Mouse (Mus musculus) thymus, postnatal 0 days (tissue): Measurements from ENCODE around the gene Galnt9. TPM values are rescaled to one million over a fixed set of nuclear protein-coding genes. Genes with fewer than 3 reads are reported as not detected.
A peak's percentile ranks its signal among the peaks of the same experiment; 100 is the strongest.

ENCODE experiments used
- DNase-seq: peaks from one replicate; pipeline ENCODE4 v3.0.0-alpha.2; 2015; ENCODE audit warnings: low spot score
- polyA plus RNA-seq: library from polyadenylated mRNA; unstranded; fragments of >200 nt; fragmentation: Nextera tagmentation; extraction: Ambion mirVana; gene quantifications from 2 replicates; pipeline ENCODE4 v1.2.1, GENCODE M21; 2015

Galnt9 gene
- polyA plus RNA-seq: 0.46 and 0.53 TPM in 2 replicates

- DNase-seq: peak; percentile 41
Measured at GRCm38 (mm10) chr5:110543951-110544690, at the start of gene Galnt9. Galnt9 (plus strand) TSS chr5:110544355.

- DNase-seq: no peak
Measured at GRCm38 (mm10) chr5:110494396-110494795, 49.8 kb upstream of the Galnt9 start.

GRCm38 (mm10) chr5:110495051-110495450 lies 49.1 kb upstream of the Galnt9 start:
- no peak for DNase-seq

GRCm38 (mm10) chr5:110497556-110497955 lies 46.6 kb upstream of the Galnt9 start:
- no peak for DNase-seq

GRCm38 (mm10) chr5:110498071-110498470 lies 46.1 kb upstream of the Galnt9 start:
- no peak for DNase-seq

- DNase-seq: no peak
Measured at GRCm38 (mm10) chr5:110500233-110500632, 43.9 kb upstream of the Galnt9 start.

- no peak for DNase-seq
Measured at GRCm38 (mm10) chr5:110503361-110503760, 40.8 kb upstream of the Galnt9 start.

- DNase-seq: no peak
Measured at GRCm38 (mm10) chr5:110505611-110506294, 38.4 kb upstream of the Galnt9 start.

GRCm38 (mm10) chr5:110506295-110506616 lies 37.9 kb upstream of the Galnt9 start:
- DNase-seq: no peak

- no peak for DNase-seq
Measured at GRCm38 (mm10) chr5:110506856-110507255, 37.3 kb upstream of the Galnt9 start.

GRCm38 (mm10) chr5:110507943-110508342 lies 36.2 kb upstream of the Galnt9 start:
- no peak for DNase-seq

GRCm38 (mm10) chr5:110510357-110510756 lies 33.8 kb upstream of the Galnt9 start:
- DNase-seq: no peak

GRCm38 (mm10) chr5:110513791-110514190 lies 30.4 kb upstream of the Galnt9 start:
- DNase-seq: no peak

GRCm38 (mm10) chr5:110514694-110515093 lies 29.5 kb upstream of the Galnt9 start:
- peak; percentile 62 for DNase-seq

GRCm38 (mm10) chr5:110516390-110516789 lies 27.8 kb upstream of the Galnt9 start:
- DNase-seq: no peak

GRCm38 (mm10) chr5:110518086-110518783 lies 25.9 kb upstream of the Galnt9 start:
- no peak for DNase-seq

- no peak for DNase-seq
Measured at GRCm38 (mm10) chr5:110520974-110521373, 23.2 kb upstream of the Galnt9 start.

GRCm38 (mm10) chr5:110521822-110522221 lies 22.3 kb upstream of the Galnt9 start:
- no peak for DNase-seq

GRCm38 (mm10) chr5:110523296-110523695 lies 20.9 kb upstream of the Galnt9 start:
- DNase-seq: no peak

GRCm38 (mm10) chr5:110525701-110526100 lies 18.5 kb upstream of the Galnt9 start:
- no peak for DNase-seq

GRCm38 (mm10) chr5:110526556-110526955 lies 17.6 kb upstream of the Galnt9 start:
- no peak for DNase-seq

- no peak for DNase-seq
Measured at GRCm38 (mm10) chr5:110531091-110531490, 13.1 kb upstream of the Galnt9 start.
